Mouse (Mus musculus) CH12.LX (cell line): Measurements from ENCODE around the gene Phc3. TPM values are rescaled to one million over a fixed set of nuclear protein-coding genes. Genes with fewer than 3 reads are reported as not detected.
A peak's percentile ranks its signal among the peaks of the same experiment; 100 is the strongest.

ENCODE experiments used
- DNase-seq: peaks from one replicate; pipeline ENCODE4 v3.0.0-alpha.2; 2013; ENCODE audit errors: extremely low read depth
- H3K27ac ChIP-seq: 2 replicates; pipeline ENCODE4 v1.5.1; 2012; ENCODE audit warnings: low read depth, mild to moderate bottlenecking, control low read depth, moderate library complexity; ENCODE audit not compliant: insufficient read depth
- H3K27me3 ChIP-seq: replicated peaks from 2 replicates; pipeline ENCODE3; 2012; ENCODE audit warnings: inconsistent platforms
- H3K36me3 ChIP-seq, 2 experiments: replicated peaks in 1 of 2; 2 replicates each; pipeline versions ENCODE3 to v1.6.1; 2012; ENCODE audit warnings: inconsistent platforms in 1 of 2, low read length in 1 of 2, mild to moderate bottlenecking in 1 of 2, mixed read lengths in 1 of 2, moderate library complexity in 1 of 2; ENCODE audit not compliant: control insufficient read depth in 1 of 2, insufficient read depth in 1 of 2
- H3K4me1 ChIP-seq, 2 experiments: 2 replicates each; pipeline ENCODE4 v1.6.1; 2012; ENCODE audit warnings: inconsistent platforms in 1 of 2, moderate library complexity in 1 of 2; ENCODE audit not compliant: insufficient read depth in 2 of 2, control insufficient read depth in 1 of 2
- H3K4me2 ChIP-seq: 2 replicates; pipeline ENCODE4 v1.6.1; 2012; ENCODE audit warnings: low read depth, mild to moderate bottlenecking, control low read depth; ENCODE audit not compliant: poor library complexity, insufficient read depth, severe bottlenecking
- H3K4me3 ChIP-seq, 3 experiments: fragments of 150-350 bp in 1 of 3; sonication (generic) in 1 of 3; replicated peaks in 1 of 3; 2 replicates each; pipeline versions ENCODE3 to v1.5.1; 2011 to 2012; ENCODE audit warnings: low read depth in 2 of 3, low read length in 2 of 3, mild to moderate bottlenecking in 2 of 3, moderate library complexity in 2 of 3, control low read depth in 1 of 3, improper control_type of control experiment in 1 of 3, inconsistent platforms in 1 of 3, mixed read lengths in 1 of 3; ENCODE audit not compliant: poor library complexity in 1 of 3
- H3K79me2 ChIP-seq: replicated peaks from 2 replicates; pipeline ENCODE4 v1.6.1; 2012; ENCODE audit warnings: mild to moderate bottlenecking, moderate library complexity; ENCODE audit not compliant: control insufficient read depth, poor library complexity, insufficient read depth, severe bottlenecking; ENCODE audit errors: extremely low read depth
- H3K9ac ChIP-seq: 2 replicates; pipeline ENCODE4 v1.6.1; 2012; ENCODE audit warnings: low read depth, mild to moderate bottlenecking, control low read depth, moderate library complexity; ENCODE audit not compliant: insufficient read depth
- H3K9me3 ChIP-seq: replicated peaks from 2 replicates; pipeline ENCODE3; 2012; ENCODE audit warnings: low read length, inconsistent platforms, mixed read lengths
- BHLHE40 ChIP-seq: IDR thresholded peaks from 2 replicates; pipeline ENCODE4 v1.6.1; 2011; ENCODE audit warnings: mild to moderate bottlenecking, low read depth, low read length, improper control_type of control experiment
- CHD2 ChIP-seq: IDR thresholded peaks from 2 replicates; pipeline ENCODE4 v1.6.1; 2011; ENCODE audit warnings: low read length, improper control_type of control experiment
- ELF1 ChIP-seq: IDR thresholded peaks from 2 replicates; pipeline ENCODE4 v1.6.1; 2014; ENCODE audit warnings: low read depth, mild to moderate bottlenecking, inconsistent platforms, low read length, improper control_type of control experiment
- HCFC1 ChIP-seq: IDR thresholded peaks from 2 replicates; pipeline ENCODE4 v1.6.1; 2012; ENCODE audit warnings: low read depth, mild to moderate bottlenecking, inconsistent platforms, low read length, improper control_type of control experiment
- JUND ChIP-seq: conservative IDR thresholded peaks from 2 replicates; pipeline ENCODE4 v1.6.1; 2011; ENCODE audit warnings: low read depth, low read length, improper control_type of control experiment
- MEF2A ChIP-seq: IDR thresholded peaks from 2 replicates; pipeline ENCODE4 v1.6.1; 2014; ENCODE audit warnings: low read depth, mild to moderate bottlenecking, inconsistent platforms, low read length, improper control_type of control experiment, borderline replicate concordance
- NELFE ChIP-seq: IDR thresholded peaks from 2 replicates; pipeline ENCODE4 v1.6.1; 2011; ENCODE audit warnings: low read depth, low read length, improper control_type of control experiment
- POLR2A ChIP-seq: IDR thresholded peaks from 2 replicates; pipeline ENCODE4 v1.6.1; 2011; ENCODE audit warnings: low read depth, mild to moderate bottlenecking, improper control_type of control experiment, low read length
- POLR2AphosphoS2 ChIP-seq: IDR thresholded peaks from 2 replicates; pipeline ENCODE4 v1.6.1; 2011; ENCODE audit warnings: low read depth, low read length, improper control_type of control experiment
- TBP ChIP-seq: conservative IDR thresholded peaks from 2 replicates; pipeline ENCODE4 v1.6.1; 2011; ENCODE audit warnings: low read depth, low read length, improper control_type of control experiment
- TCF12 ChIP-seq: IDR thresholded peaks from 2 replicates; pipeline ENCODE4 v1.6.1; 2014; ENCODE audit warnings: low read depth, mild to moderate bottlenecking, inconsistent platforms, low read length, improper control_type of control experiment
- UBTF ChIP-seq: IDR thresholded peaks from 2 replicates; pipeline ENCODE4 v1.6.1; 2012; ENCODE audit warnings: low read depth, mild to moderate bottlenecking, inconsistent platforms, low read length, improper control_type of control experiment, moderate library complexity
- USF2 ChIP-seq: conservative IDR thresholded peaks from 2 replicates; pipeline ENCODE4 v1.6.1; 2011; ENCODE audit warnings: low read depth, low read length, improper control_type of control experiment
- ZC3H11A ChIP-seq: IDR thresholded peaks from 2 replicates; pipeline ENCODE4 v1.6.1; 2012; ENCODE audit warnings: low read depth, mild to moderate bottlenecking, inconsistent platforms, low read length, improper control_type of control experiment
- ZMIZ1 ChIP-seq: IDR thresholded peaks from 2 replicates; pipeline ENCODE4 v1.6.1; 2012; ENCODE audit warnings: low read depth, mild to moderate bottlenecking, inconsistent platforms, low read length, improper control_type of control experiment
- dilution Hi-C: fragments of 300-500 bp; cut with MboI; formaldehyde crosslinking; loops from 2 replicates; pipeline ENCODE4 v1.14.3; 2020; ENCODE audit warnings: low sequenced_read_pairs; ENCODE audit not compliant: extremely low pct_unique_long_range_greater_than_20kb, extremely low pct_ligation_motif_present
- in situ Hi-C: fragments of 300-500 bp; cut with MboI; formaldehyde crosslinking; loops from 3 replicates; pipeline ENCODE4 v1.14.3; 2019; ENCODE audit warnings: low sequenced_read_pairs, low pct_ligation_motif_present, low pct_unique_long_range_greater_than_20kb, mixed read lengths
- polyA plus RNA-seq: library from polyadenylated mRNA; unstranded; fragments of >175 nt; gene quantifications from 2 replicates; pipeline ENCODE4 v1.2.1, GENCODE M21; 2012; ENCODE audit warnings: low read depth; ENCODE audit not compliant: insufficient read length
- total RNA-seq, 2 experiments: library from RNA; depleted of rRNA; stranded (reverse); fragments of 300-350 nt in 1 of 2; fragments of >200 nt in 1 of 2; gene quantifications; 2 replicates each; pipeline ENCODE4 v1.2.3; 2012 to 2014

Phc3 gene
- total and polyA plus RNA-seq, 3 experiments = 8.4 to 13.5 (median 8.8) TPM

DNA sequence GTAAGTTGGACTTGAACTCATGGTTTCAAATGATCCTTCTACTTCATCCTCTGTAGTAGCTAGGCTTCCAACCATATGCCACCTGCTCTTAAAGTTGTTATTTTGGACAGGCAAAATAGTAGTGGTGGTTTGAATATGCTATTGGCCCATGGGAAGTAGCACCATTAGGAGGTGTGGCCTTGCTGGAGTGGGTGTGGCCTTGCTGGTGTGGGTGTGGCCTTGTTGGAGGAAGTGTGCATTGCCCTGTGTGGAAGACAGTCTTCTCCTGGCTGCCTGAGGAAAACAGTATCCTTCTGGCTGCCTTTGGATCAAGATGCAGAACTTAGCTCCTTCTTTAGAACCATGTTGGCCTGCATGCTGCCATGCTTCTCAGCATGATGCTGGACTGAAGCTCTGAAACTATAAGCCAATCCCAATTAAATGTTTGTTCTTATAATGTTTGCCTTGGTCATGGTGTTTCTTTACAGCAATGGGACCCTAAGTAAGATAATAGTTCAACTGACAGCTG lies 23.9 kb upstream of the Phc3 start:
- H3K9me3 ChIP-seq = no peaks in the 10 kb centered on the region
- no peak overlapping the region for H3K9ac ChIP-seq
- DNase-seq = peak; percentile 50
- no peaks in the 10 kb centered on the region for H3K36me3 ChIP-seq
- H3K27ac ChIP-seq = no peak overlapping the region
- H3K79me2 ChIP-seq = peaks cover 19% of the 10 kb centered on the region
- no peak overlapping the region for H3K4me2 ChIP-seq
- dilution Hi-C loops (no loop called here), in situ Hi-C loops (loop anchor here (25.0 kb wide), 1 partner anchor 406 kb away; the partner anchor contains the start of gene Actrt3)
- no peak for TF ChIP-seq POLR2AphosphoS2
- TF ChIP-seq HCFC1 = no peak
- no peak for TF ChIP-seq ZC3H11A
- no peak for TF ChIP-seq MEF2A
- peaks cover 6 to 32% of the 10 kb centered on the region in 2 experiments for H3K4me1 ChIP-seq
- no peak overlapping the region for H3K4me3 ChIP-seq
- H3K27me3 ChIP-seq = no peaks in the 10 kb centered on the region

DNA sequence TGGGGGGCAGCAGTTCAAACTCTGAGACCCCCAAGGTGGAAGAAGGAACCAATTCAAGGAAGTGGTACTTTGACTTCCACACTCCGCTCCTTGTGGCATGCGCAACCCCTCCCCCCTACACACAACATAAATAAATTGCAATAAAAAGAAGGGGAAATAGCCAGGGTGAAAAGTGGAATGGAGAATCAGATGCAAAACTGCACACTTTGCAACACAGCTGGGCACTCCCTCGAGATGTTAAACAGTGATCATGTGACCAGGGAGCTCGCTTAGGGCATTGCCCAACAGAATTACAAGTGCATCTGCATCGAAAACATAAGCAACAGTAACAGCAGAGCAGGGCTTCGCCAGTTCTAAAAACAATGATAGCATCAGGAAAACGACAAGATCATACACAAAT lies 22.9 kb upstream of the Phc3 start:
- no peak for DNase-seq
- Histone ChIP-seq H3K9ac (no peak overlapping the region), H3K4me2 (no peak overlapping the region), H3K27ac (no peak overlapping the region), H3K79me2 (peaks cover 10% of the 10 kb centered on the region), H3K9me3 (no peaks in the 10 kb centered on the region), H3K36me3 (no peaks in the 10 kb centered on the region), H3K27me3 (no peaks in the 10 kb centered on the region), H3K4me3 (no peak overlapping the region), H3K4me1 (peaks cover 8 to 34% of the 10 kb centered on the region in 2 experiments)
- TF ChIP-seq BHLHE40 (0 out of 2 replicates have a peak, but pooled peaks have one; percentile 7), CHD2 (no peak), POLR2AphosphoS2 (no peak)
- dilution Hi-C loops (no loop called here), in situ Hi-C loops (loop anchor here (25.0 kb wide), 1 partner anchor 405 kb away; the partner anchor contains the start of gene Actrt3)

DNA sequence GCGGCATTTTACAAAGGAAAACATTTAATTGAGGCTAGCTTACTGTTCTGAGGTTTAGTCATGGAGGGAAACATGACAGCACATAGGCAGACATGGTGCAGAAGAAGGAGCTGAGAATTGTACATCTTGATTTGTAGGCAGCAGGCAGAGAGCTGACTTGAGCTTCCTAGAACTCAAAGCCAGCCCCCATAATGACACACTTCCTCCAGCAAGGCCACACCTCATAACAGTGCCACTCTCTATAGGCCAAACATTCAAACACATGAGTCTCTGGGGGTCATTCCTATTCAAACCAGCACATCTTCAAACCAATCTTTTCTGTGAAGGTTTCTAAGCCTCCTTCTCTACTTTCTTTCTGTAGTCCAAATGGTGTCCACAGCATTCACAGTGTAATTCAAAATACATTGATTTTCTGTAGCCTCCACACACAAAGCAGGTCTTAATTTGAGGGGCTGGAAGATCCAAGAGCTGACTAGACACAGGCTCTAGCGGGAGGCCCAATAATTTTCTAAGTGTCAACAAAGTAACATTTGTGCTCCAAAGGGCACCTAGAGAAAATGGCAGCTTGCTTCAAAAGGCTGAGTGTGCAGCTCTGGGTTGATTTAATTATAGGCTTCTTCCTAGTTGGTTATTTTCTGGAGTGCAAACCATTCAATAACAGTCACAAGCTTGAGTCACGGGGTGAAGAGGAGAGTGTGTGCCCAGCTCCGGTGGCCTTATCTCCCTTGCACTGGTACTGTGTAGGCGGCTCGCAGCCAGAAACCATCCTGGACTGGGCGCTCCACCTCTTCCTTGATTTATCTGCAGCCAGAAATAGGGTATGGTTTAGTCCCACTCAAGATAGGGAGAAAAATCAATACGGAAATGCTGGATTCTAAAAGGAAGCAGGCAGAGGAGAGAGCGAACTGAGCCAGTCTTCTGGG lies 18.4 kb upstream of the Phc3 start:
- Histone ChIP-seq H3K4me3 (peak overlapping the region; percentile 21 to 42 (median 39)), H3K4me2 (peak overlapping the region; percentile 57)
- TF ChIP-seq UBTF = no peak
- TF ChIP-seq ZMIZ1 = peak; percentile 37; the same call in 1 of the 2 replicates
- peak; percentile 63 for TF ChIP-seq TCF12
- peak; percentile 48; the same call in 1 of the 2 replicates for TF ChIP-seq ELF1
- 0 out of 2 replicates have a peak, but pooled peaks have one; percentile 32 for TF ChIP-seq NELFE
- TF ChIP-seq TBP = peak; percentile 65; the same call in 1 of the 2 replicates
- TF ChIP-seq JUND = no peak
- peak; percentile 59 for TF ChIP-seq POLR2A
- no peak for TF ChIP-seq USF2
- TF ChIP-seq, all 38 proteins: peak for 6
- Histone ChIP-seq H3K36me3 (peaks cover 0 to 5% of the 10 kb centered on the region in 2 experiments), H3K4me1 (peaks cover 5 to 15% of the 10 kb centered on the region in 2 experiments; a peak in 3 of 4 replicates), H3K27me3 (no peaks in the 10 kb centered on the region), H3K9me3 (no peaks in the 10 kb centered on the region), H3K79me2 (no peaks in the 10 kb centered on the region), H3K27ac (no peak overlapping the region), H3K9ac (peak overlapping the region; percentile 21; the same call in 1 of the 2 replicates)
- dilution Hi-C loops (no loop called here), in situ Hi-C loops (loop anchor here (25.0 kb wide), 1 partner anchor 400 kb away; the partner anchor contains the start of gene Actrt3)
- DNase-seq = peak; percentile 39
